Mouse (Mus musculus): ENCODE measurements around the gene Cd63. TPM values are rescaled to one million over a fixed set of nuclear protein-coding genes. Genes with fewer than 3 reads are reported as not detected.

The Cd63 gene
- total RNA-seq, 4 experiments from 2014 or later, result 76.9 to 199 (median 126) TPM

Other genes with a start within 250 kb of the Cd63 start
- 10 to 100 TPM; 12.0 to 16.6 (median 14.3) TPM for gene Suox, start 226.9 kb upstream of the Cd63 start, total RNA-seq (2022)
- 100 to 1,000 TPM; 132 to 151 (median 135) TPM for gene Rab5b, start 204.7 kb upstream of the Cd63 start, total RNA-seq (2022)
- gene Pmel, start 196.8 kb upstream of the Cd63 start, total RNA-seq (2022), result 1 to 10 TPM in 3 of 4 experiments, under 1 TPM in 1; 0.62 to 2.4 (median 1.1) TPM
- gene Cdk2, start 196.0 kb upstream of the Cd63 start, total RNA-seq (2022), result 1 to 10 TPM; 2.5 to 4.3 (median 3.4) TPM
- gene Dgka, start 156.1 kb upstream of the Cd63 start, total RNA-seq (2022), result 10 to 100 TPM; 11.3 to 15.4 (median 13.9) TPM
- 10 to 100 TPM; 19.6 to 27.3 (median 25.7) TPM for gene Pym1, start 153.1 kb upstream of the Cd63 start, total RNA-seq (2022)
- gene Mmp19, start 110.1 kb upstream of the Cd63 start, total RNA-seq (2022), result 1 to 10 TPM in 2 of 4 experiments, under 1 TPM in 2; 0.64 to 3.3 (median 1.5) TPM
- gene Dnajc14, start 96.9 kb upstream of the Cd63 start, total RNA-seq (2022), result 10 to 100 TPM; 60.8 to 71.5 (median 65.6) TPM
- 10 to 100 TPM in 3 of 4 experiments, 1 to 10 TPM in 1; 9.5 to 13.9 (median 11.6) TPM for gene Tmem198b, start 96.6 kb upstream of the Cd63 start, total RNA-seq (2022)
- 10 to 100 TPM; 32.7 to 41.2 (median 35.1) TPM for gene Sarnp, start 83.7 kb upstream of the Cd63 start, total RNA-seq (2022)
- 10 to 100 TPM in 1 of 4 experiments, 1 to 10 TPM in 3; 8.9 to 10.5 (median 9.6) TPM for gene Ormdl2, start 79.3 kb upstream of the Cd63 start, total RNA-seq (2022)
- 10 to 100 TPM; 19.9 to 22.7 (median 22.3) TPM for gene Gdf11, start 9.3 kb upstream of the Cd63 start, total RNA-seq (2022)
- 1 to 10 TPM; 4.5 to 7.8 (median 7.2) TPM for gene Rdh5, start 21.9 kb downstream of the Cd63 start, total RNA-seq (2022)
- gene Bloc1s1, start 23.0 kb downstream of the Cd63 start, total RNA-seq (2022), result 100 to 1,000 TPM in 2 of 4 experiments, 10 to 100 TPM in 2; 69.0 to 104 (median 90.6) TPM
- gene Itga7, start 32.8 kb downstream of the Cd63 start, total RNA-seq (2022), result 10 to 100 TPM; 29.5 to 35.4 (median 31.6) TPM
- not detected for gene Mettl7b, start 60.0 kb downstream of the Cd63 start, total RNA-seq (2022)
- gene Olfr9, start 88.4 kb downstream of the Cd63 start, total RNA-seq (2022), result not detected
- gene Olfr763, start 109.8 kb downstream of the Cd63 start, total RNA-seq (2022), result not detected
- not detected for gene Olfr764-ps1, start 138.9 kb downstream of the Cd63 start, total RNA-seq (2022)
- gene Olfr765, start 149.0 kb downstream of the Cd63 start, total RNA-seq (2022), result not detected
- not detected for gene Olfr766-ps1, start 168.0 kb downstream of the Cd63 start, total RNA-seq (2022)
- gene Olfr767, start 181.9 kb downstream of the Cd63 start, total RNA-seq (2022), result under 1 TPM in 1 of 4 experiments, not detected in 3; 0.11 TPM
- gene Olfr768, start 198.4 kb downstream of the Cd63 start, total RNA-seq (2022), result not detected
- not detected for gene Olfr769, start 216.9 kb downstream of the Cd63 start, total RNA-seq (2022)
- gene Olfr770, start 238.0 kb downstream of the Cd63 start, total RNA-seq (2022), result not detected

Measured in layer of hippocampus, adult 8-10 months (tissue).